Mouse (Mus musculus) spleen, postnatal 0 days (tissue): ENCODE measurements around the gene Defb30. TPM values are rescaled to one million over a fixed set of nuclear protein-coding genes. Genes with fewer than 3 reads are reported as not detected.

Source experiments
- polyA plus RNA-seq: library from polyadenylated mRNA; unstranded; fragments of >200 nt; fragmentation: Nextera tagmentation; extraction: Ambion mirVana; gene quantifications from 2 replicates; pipeline ENCODE4 v1.2.1, GENCODE M21; 2015

Gene Defb30
- polyA plus RNA-seq = not detected in 2 replicates

GRCm38 (mm10) chr14:63049910-63050370, at the start of gene Defb30:
Gene Defb30 (minus strand): TSS chr14:63049960.

DNA sequence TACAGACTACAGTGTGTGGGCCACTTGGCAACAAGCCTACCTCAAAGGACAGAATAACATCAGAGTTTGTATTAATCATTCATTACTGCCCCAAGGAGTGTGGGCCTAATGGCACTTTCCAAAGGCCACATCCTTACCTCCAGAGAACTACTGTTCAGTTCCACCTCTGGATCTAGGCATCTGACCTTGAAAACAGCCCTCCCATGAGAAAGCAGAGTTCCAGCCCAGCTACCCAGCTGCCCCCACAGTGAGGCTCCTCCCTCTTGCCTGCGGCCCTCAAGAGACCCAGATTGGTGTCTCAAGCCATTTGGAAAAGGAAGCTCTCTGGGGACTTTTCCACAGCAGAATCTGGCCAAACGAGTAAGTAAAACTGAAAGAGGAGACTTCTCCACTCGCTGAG, 3.1 kb downstream of the Defb30 start, which contains the start of gene Defb42:
Defb42 (plus strand) TSS at position 301 of the 400 bp plus-strand sequence.

GRCm38 (mm10) chr14:63011471-63011870, 38.3 kb downstream of the Defb30 start, which contains the start of gene Defb43:
Gene Defb43 (plus strand): TSS chr14:63011771.

GRCm38 (mm10) chr14:62997777-62998176, 52.0 kb downstream of the Defb30 start, which contains the start of gene Defb47:
Gene Defb47 (plus strand): TSS chr14:62998077.

GRCm38 (mm10) chr14:62984410-62984809, 65.3 kb downstream of the Defb30 start, which contains the start of gene Defb48:
Gene Defb48 (minus strand): TSS chr14:62984510.

Other genes with a start within 250 kb of the Defb30 start
- gene Wdfy2, start 212.3 kb downstream of the Defb30 start, polyA plus RNA-seq = 2.9 and 4.3 TPM in 2 replicates
- not detected in 2 replicates for gene Defb48, start 65.5 kb downstream of the Defb30 start, polyA plus RNA-seq
- not detected in 2 replicates for gene Defb47, start 51.9 kb downstream of the Defb30 start, polyA plus RNA-seq
- gene Defb43, start 38.2 kb downstream of the Defb30 start, polyA plus RNA-seq = not detected in 2 replicates
- not detected in 2 replicates for gene Defb42, start 3.0 kb downstream of the Defb30 start, polyA plus RNA-seq